Mouse (Mus musculus) gastrocnemius, postnatal 4 days (tissue): ENCODE results near the gene Cwc22. TPM values are rescaled to one million over a fixed set of nuclear protein-coding genes. Genes with fewer than 3 reads are reported as not detected.

Experiments used
- DNase-seq, 2 experiments: peaks; one replicate each; pipeline ENCODE4 v3.0.0; 2021 to 2022; ENCODE audit warnings: low spot score in 2 of 2, mixed read lengths in 2 of 2
- total RNA-seq, 2 experiments: library from RNA; stranded (reverse); gene quantifications; 2 replicates each; pipeline ENCODE4 v1.2.3; 2021

Cwc22 gene
- total RNA-seq, 2 experiments from 2014 or later: 24.3 to 27.3 TPM

DNA sequence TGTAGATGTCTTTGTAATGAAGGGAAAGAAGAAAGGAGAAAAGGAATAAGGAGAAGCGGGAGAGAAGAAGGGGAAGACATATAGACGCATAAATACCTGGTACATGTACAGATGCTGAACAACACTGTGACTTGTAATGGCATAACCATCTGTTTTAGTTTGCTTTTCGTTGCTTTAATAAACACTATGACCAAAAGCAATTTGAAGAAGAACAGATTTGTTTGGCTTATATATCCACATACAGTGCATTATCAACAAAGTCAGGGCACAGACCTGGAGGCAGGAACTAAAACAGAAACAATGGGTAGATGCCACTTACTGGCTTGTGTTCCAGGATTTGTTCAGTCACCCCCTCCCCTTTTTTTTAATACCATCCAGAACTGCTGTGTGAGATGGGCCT lies 24.4 kb upstream of the Cwc22 start:
- no peak for DNase-seq

DNA sequence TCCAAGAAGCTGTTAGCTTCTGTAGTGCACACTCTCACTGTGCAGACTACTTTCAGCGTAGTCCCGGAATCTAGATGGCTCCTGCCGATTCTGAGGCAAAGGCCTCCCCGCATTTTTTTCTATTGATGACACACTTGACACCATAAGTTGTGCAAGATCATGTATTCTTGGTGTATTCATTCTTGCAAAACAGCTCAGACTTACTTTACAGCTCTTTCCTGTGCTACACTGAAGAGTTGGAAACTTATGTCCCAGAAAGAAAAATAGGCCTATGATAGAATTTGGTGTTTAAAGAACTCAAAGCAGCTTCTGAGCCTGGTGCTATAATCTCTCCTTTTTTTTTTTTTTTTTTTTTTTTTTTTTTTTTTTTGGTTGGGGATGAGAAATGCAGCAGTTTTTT lies 23.8 kb upstream of the Cwc22 start:
- no peak for DNase-seq

DNA sequence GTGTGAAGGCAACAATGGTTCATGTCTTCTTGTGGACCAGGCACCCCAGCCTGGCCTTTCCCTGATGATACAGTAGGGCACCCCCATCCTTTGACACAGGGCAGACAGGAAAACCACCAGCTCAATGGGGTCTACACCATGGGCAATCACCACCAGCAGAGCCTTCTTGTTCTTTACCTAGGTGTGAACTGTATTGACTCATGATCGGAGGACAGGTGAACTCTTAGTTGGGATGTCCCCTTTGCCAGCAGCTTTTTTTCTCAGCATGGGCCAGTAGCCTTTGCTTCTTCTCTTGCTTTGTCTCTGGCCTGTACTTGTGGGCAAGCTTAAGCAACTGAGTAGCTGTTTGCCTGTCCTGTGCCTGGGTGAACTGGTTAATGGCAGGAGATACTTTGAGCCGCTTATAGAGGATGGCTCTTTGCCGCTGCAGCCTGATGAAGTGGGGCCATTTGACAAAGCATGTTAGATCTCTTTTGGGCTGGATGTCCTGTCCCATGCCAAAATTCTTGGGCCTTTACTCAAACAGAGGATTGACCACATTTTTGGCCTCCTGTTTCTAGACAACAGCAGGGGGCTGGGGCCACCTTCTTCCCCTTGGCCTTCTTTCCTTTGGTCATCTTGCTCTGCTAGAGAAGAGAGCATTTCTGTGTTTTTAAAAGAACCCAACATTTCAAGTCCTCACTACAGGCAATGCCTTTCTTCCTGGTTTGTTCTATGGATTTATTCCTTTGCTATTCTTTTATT lies 16.4 kb upstream of the Cwc22 start:
- no peak for DNase-seq

DNA sequence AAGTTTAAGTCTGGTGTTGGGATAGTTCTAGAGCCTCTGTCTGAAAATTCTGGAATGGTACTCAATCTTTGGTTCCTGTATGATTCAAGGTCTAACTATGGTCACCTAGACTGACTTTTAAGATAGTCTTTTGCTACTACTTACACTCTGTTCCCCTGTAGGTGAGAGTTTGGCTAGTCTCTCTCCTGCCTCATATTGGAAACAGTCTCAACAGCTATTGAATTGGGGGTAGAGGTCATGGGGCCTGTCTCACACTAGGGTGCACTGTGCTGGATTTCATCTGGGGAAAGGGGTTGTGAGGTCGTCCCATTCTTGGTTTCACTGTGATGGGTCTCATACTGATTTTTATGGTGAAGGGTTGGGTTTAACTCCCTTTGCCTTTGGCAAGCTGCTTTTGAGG lies 15.1 kb upstream of the Cwc22 start:
- no peak for DNase-seq

DNA sequence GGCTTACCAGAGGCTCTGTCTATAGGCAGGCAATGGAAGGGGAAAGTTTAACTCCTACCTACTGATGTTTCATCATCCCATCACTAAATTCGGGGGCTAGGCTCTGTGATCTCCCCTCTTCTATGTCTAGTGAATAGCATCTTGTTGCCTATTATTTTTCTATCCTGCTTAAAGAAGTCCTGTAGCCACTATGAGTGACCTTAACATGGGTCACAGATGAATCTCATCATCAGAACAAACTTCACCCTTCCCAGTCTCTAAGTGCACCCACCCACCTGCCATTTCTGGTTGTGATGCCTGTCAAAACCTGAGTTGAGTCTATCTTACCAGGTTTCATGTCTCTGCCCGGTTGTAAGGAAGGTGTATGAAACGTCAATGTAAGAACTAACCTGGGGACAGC lies 14.5 kb upstream of the Cwc22 start:
- DNase-seq: no peak

DNA sequence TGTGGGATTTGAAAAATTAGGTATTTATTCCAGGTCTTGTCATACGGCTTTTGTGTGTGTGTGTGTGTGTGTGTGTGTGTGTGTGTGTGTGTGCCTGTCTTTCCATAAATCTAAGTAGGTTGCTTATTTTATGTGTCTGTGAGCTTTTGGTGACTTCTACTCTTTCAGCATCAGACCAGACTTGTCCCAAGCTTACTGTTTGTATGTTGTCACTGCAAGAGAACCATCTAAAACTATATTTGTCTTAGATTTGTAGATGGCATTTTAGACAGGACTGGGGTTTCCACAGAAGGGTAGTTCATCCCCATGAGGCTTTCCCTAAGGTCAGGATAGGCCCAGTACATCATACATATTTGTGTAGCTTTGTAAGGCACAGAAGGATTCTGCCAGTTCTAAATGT lies 13.2 kb upstream of the Cwc22 start:
- no peak for DNase-seq

DNA sequence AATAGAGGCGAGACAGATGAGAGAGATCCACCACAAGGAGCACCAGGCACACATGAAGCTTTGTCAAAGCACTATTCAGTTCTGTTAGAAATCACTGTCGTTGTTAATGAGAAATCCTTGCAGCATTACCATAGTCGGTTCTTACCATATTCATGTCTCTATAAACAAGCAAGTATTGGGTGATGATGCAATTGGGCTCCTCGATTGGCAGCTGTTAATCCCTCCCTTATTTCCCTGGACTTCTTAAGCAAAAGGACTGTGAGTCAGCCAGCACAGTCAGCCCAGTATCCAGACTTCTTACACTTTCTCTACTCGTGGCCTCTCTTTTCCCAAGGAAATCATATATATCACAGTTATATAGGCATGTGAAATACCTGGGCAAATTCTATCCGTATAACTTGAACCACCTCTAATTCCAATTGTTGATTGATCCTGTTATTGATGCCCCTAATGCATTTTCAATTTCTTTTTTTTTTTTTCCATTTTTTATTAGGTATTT lies 5.3 kb upstream of the Cwc22 start:
- DNase-seq: no peak

DNA sequence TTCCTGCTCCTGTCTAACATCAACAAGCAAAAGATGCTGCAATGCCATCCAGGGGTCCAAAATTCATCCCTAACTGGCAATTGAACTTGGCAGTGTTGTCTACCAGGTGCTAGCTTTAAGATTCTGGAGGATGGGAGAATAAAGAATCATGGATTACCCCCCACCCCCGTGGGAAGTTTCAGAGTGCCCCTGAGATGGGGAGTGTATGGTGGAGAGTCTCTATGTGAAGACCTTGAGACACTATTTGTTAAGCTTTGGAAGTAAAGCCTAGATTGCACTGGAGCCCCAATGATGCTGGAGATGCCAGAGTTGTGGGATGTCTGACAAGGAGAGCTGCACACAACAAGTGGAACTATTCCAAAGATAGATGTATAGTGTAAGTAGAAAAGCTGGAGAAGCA lies 3.9 kb upstream of the Cwc22 start:
- no peak for DNase-seq

DNA sequence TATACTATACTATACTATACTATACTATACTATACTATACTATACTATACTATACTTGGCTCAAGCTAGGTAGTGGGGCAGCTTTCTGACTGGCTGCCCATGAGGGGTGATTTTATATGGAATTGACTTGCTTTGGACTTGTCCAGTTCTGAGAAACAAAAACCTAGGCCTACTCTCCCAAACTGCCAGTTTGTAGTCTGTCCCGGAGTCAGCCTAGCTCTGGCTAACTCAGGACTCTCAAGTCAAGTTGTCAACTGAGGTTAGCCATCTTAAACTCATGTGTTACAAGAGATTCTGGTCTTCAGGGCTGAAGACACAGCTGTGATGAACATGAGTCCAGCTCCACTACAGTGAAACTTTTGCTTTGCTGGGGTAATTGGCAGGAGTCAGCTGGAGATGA lies 3.3 kb upstream of the Cwc22 start:
- no peak for DNase-seq

DNA sequence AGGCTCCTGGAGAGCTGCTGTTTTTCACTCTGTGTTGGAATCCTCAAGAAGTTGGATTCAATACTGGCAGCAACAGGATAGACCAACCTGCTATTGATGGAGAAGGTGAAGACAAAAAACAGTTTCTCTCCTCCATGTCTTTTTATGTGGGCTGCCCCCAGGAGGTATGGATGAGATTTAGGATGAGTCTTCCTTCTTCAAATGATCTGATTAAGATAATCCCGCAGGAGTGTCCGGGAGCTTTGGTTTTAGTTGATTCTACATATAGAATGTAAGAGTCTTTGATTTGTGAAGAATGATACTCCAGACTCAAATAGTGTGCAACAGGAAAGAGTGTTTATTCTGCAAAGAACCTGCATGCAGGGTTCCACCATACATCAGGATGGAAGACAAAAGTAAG lies 2.7 kb upstream of the Cwc22 start:
- DNase-seq: no peak

DNA sequence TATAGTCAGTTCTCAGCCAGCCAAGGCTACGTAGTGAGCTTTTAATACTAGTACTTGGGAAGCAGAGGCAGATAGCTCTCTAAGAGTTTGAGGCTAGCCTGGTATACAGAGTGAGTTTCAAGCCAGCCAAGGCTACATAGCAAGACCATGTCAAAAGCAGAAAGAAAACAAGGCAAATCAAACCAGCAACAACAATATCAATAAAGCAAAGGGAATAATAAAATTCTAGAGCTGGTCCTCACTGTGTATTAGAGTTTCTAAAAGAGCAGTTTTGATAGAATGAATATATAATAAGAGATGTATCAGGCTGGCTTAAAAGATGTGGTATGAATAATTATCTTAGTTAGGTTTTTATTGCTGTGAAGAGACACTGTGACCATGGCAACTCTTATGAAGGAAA lies 2.0 kb upstream of the Cwc22 start:
- DNase-seq: no peak

DNA sequence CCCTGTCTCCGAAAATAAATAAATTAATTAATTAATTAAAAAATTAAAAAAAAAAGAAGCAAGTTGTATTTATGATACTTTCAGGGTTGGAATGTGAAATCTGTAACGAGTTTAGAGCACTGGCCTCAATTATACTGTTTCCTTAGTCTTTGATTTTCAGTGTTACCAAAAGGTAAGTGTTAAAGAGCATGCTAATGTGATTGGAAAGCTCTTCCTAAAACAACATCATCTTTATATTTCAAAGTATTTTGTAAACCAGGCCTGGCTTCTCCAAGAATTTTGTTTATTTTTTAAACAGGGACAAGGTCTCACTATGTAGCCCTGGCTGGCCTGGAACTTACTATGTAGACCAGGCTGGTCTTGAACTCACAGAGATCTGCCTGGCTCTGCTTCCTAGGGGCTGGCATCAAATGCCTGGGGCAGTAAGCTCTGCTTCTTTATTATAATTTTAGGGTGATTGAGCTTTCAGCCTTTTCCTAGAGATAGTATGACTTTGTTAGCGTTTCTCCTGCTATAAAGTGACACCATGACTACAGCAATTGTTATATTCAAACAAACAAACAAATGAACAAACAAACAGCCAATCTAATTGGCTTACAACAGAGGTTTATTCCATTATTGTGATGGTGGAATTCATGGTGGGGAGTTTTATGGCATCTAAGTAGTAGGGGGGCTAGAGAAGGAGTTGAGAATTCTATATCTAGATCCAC lies 1.1 kb upstream of the Cwc22 start:
- no peak for DNase-seq

DNA sequence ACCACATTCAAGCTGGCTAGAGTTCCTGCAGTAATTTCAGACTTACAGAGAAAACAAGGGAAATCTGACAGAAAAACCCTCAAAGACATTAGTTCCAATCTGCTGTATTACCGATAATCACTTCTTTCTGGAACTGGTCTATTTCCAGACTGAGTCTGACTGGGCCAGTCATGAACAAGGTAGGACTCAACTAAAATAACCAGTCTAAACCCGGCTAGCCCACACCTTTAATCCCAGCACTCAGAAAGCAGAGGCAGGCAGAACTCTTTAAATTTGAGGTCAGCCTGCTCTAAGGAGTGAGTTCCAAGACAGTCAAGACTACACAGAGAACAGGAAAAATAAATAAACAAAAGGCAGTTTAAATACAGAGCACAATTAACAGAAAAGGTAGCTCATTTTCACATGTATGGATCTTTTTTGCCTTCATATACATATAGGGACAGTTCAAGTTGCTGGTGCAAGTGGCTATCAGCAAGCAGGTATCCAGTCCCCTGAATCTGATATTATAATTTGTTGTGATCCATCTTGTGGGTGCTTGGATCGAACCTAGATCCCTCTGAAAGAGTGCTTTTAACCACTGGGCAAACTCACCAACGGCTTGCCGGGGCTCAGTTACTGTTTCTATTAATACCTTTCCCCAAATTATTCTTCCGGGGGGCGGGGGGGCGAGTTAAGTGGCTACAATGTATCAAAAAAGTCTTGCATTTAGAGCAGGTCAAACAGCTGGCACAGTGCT lies 1.1 kb downstream of the Cwc22 start:
- DNase-seq: no peak

DNA sequence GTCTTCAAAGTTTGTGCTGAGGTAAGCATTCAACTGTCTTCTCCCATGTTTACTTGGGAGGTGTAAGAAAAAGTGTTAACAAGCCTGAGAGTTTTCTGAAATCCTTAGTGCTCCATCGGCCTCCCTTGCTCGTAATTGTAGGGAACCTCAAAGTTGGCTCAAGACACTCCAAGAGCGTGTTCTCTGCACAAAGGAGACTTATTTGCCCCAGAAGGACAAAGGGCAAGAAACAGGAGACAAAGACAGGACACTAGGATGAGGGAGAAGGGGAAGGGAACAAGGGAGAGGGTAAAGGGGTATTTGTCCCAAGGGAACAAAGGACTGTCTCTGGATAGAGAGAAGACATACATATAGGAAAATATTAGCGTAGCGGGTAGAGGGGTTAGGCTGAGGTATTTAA lies 1.9 kb downstream of the Cwc22 start:
- DNase-seq: no peak

DNA sequence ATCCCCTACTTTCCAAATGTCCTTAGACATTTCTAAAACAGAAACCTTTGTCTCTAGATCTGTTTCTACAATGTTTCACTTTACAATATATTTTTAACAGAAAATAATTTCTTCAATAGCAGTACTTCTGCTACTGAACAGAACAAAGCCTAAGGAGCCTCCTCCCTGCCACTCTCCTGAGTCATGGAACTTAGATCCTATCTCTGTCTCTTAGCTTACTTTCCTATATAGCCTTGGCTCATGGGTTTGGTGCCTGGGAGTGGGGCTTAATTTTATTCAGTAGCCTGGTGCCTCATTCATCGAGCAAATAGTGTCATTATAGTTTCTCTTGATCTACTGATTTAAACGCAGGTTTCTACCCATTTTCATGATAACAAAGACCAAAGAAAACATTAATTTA lies 4.2 kb downstream of the Cwc22 start:
- no peak for DNase-seq

DNA sequence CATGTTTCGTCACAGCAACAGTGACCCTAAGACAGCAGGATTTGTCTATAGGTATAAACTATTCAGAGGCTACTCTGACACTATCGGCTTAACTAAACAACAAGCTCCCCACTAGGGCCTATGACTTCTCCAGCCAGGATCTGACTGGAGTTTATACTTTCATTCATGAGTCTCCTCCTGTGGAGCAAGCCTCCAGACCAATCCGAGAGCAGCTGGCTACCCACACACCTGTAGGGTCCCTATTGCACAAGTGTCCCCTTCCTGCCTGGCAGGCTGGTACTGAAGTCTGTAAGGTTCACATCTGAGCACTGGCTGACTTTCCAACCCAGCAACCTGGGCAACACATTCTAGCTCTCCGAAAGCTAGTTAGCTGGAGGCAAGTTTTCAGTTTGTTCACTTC lies 7.9 kb downstream of the Cwc22 start:
- DNase-seq: no peak

DNA sequence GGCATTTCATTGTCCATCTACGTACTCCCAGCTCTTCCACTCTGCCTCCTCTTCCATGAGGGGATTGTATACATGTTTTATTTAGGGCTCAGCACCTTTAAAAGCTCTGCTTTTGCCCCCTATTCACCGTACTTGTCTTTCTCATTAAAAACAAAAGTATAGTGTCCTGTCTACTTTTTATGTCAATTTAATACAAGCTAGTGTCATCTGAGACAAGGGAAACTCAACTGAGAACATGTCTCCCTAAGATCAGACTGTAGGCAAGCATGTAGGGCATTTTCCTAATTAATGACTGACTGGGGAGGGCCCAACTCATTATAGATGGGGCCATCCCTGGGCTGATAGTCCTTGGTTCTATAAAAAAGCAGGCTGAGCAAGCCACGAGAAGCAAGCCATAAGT lies 8.4 kb downstream of the Cwc22 start:
- DNase-seq: no peak

DNA sequence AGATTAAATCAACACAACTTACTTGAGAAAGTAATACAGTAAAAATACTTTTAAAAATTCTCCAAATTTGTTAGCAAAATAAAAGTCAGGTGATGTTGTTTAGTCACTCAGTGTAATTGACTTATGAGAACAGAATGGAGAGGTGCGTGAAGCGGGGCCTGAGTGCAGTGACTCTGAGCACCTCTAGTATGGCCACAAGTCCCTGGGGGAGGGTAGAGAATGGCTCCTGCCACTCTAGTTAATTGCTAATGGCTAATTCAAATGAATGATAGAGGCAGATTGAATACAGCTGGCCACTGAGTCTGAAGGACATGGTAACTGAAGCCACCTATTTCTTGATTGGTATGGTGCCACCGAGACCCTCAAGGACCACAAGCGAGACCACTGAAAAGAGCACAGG lies 12.0 kb downstream of the Cwc22 start:
- no peak for DNase-seq

DNA sequence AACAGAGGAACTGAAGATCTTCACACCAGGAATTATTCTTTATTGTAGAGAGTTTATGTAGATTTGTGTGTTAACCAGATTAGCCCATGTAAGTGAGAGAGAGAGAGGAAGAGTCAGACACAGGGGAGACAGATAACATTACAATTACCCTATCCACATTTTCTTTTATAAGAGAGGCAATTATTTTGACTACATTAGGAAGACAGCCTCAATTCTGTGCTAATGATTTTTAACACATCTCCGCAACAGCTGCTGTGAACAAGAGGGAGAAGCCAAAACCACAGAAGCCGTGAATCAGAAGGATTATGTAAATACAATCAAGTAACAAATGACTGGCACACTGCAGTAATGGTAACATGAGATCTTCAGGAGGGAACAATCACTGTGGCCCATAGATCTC lies 12.5 kb downstream of the Cwc22 start:
- DNase-seq: no peak

DNA sequence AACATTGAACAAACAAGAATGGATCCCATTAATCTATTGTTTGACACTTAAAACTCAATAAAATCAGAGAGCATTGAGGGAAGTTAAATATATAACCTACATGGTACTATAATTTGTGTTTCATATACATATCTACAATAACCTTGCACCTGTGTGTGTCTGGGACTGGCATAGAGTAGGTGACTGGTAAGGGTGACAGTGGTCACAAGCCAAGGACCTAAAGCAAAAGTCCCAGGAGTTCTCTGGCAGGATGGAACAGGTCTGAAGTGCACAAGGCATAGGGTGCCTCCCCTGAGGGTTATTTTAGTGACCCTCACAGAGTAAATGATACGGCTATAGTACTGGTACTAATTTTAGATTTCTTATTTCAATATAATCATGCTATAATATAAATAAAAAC lies 14.2 kb downstream of the Cwc22 start:
- DNase-seq: no peak

DNA sequence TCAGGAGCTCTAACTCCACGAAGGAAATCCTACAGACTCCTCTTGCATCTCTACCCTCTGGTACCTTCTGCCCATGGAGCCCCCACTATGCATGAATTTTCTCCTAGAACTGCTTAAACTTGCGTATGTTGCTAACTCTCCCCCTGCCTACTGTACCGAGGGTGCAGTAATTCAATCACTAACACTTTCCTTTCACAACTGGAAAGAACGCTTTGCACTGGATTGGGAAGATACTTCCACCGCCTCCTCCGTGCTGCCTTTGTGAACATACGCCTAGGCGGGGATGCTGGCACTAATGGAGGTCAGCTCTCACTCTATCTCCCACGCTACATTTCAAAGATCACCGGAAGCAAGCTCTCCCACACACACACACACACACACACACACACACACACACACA lies 17.8 kb downstream of the Cwc22 start:
- no peak for DNase-seq

DNA sequence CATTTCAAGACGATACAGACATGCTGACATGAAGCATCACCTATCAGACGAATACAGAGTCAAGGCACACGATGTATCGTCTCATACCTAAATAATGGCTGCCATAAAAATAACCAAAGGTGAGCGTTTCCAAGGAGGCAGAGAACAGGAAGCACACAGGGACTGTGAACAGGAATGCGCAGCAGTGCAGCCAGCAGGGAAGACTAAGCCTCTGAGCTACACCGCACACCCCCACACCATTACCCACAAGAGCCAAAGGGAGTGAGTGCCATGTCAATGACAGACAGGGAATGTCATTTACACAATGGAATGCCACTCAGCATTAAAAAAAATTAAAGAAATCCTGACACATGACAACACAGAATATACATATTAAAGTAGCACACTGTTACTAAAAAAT lies 19.7 kb downstream of the Cwc22 start:
- DNase-seq: no peak
